Mouse (Mus musculus) ZHBTc4 (cell line): ENCODE measurements at regions not wholly inside any gene's neighbourhood (a gene's known extent, or its start where the extent isn't known, plus 50 kb on each side); places are given as distances from the start of the nearest gene placed in this dataset.

Experiments used
- DNase-seq: peaks from one replicate; pipeline ENCODE4 v3.0.0-alpha.2; 2011; ENCODE audit warnings: low read depth, low spot score

GRCm38 (mm10) chr14:78438064-78438677, 98.4 kb downstream of the Akap11 start:
- no peak for DNase-seq

GRCm38 (mm10) chr14:78436586-78436985, 100.0 kb downstream of the Akap11 start:
- no peak for DNase-seq

GRCm38 (mm10) chr14:78435982-78436381, 100.6 kb downstream of the Akap11 start:
- DNase-seq = no peak

- no peak for DNase-seq
These were observed 101.0 kb downstream of the Akap11 start for GRCm38 (mm10) chr14:78435561-78435960.

- no peak for DNase-seq
These were observed 101.9 kb downstream of the Akap11 start for GRCm38 (mm10) chr14:78434753-78435152.

GRCm38 (mm10) chr14:78434126-78434525, 102.5 kb downstream of the Akap11 start:
- no peak for DNase-seq

- DNase-seq = no peak
These were observed 104.1 kb downstream of the Akap11 start for GRCm38 (mm10) chr14:78432471-78432870.

- DNase-seq = no peak
These were observed 104.7 kb downstream of the Akap11 start for GRCm38 (mm10) chr14:78431931-78432330.

GRCm38 (mm10) chr14:78431406-78431805, 105.2 kb downstream of the Akap11 start:
- no peak for DNase-seq

GRCm38 (mm10) chr14:78428233-78429019, 108.2 kb downstream of the Akap11 start:
- DNase-seq = no peak

GRCm38 (mm10) chr14:78427062-78427461, 109.5 kb downstream of the Akap11 start:
- DNase-seq = no peak

GRCm38 (mm10) chr14:78422601-78423000, 114.0 kb downstream of the Akap11 start:
- DNase-seq = no peak

- no peak for DNase-seq
These were observed 113.1 kb upstream of the Tnfsf11 start for GRCm38 (mm10) chr14:78420966-78421365.

- peak; percentile 26 for DNase-seq
These were observed 112.3 kb upstream of the Tnfsf11 start for GRCm38 (mm10) chr14:78420176-78420575.

GRCm38 (mm10) chr14:78405568-78405967, 97.7 kb upstream of the Tnfsf11 start:
- DNase-seq = no peak

- no peak for DNase-seq
These were observed 90.1 kb upstream of the Tnfsf11 start for GRCm38 (mm10) chr14:78397914-78398313.

- DNase-seq = no peak
These were observed 87.8 kb upstream of the Tnfsf11 start for GRCm38 (mm10) chr14:78395631-78396030.

- no peak for DNase-seq
These were observed 79.2 kb upstream of the Tnfsf11 start for GRCm38 (mm10) chr14:78387011-78387410.

GRCm38 (mm10) chr14:78384370-78384769, 76.5 kb upstream of the Tnfsf11 start:
- DNase-seq = no peak

GRCm38 (mm10) chr14:78383256-78383709, 75.4 kb upstream of the Tnfsf11 start:
- DNase-seq = no peak

- DNase-seq = no peak
These were observed 72.2 kb upstream of the Tnfsf11 start for GRCm38 (mm10) chr14:78380011-78380410.

- DNase-seq = no peak
These were observed 68.7 kb upstream of the Tnfsf11 start for GRCm38 (mm10) chr14:78376591-78376990.
